Mouse (Mus musculus) kidney, postnatal 0 days (tissue): ENCODE measurements around the gene Cyp4a29. TPM values are rescaled to one million over a fixed set of nuclear protein-coding genes. Genes with fewer than 3 reads are reported as not detected.
"Not testable (repeated sequence)": the region's sequence is repeated elsewhere in the genome, so short reads cannot be mapped to it uniquely, and the experiment has no call there.

ENCODE experiments used
- ATAC-seq: fragments of 200-750 bp; cut with Nextera tagmentation; replicated peaks from 2 replicates; pipeline ENCODE4 v1.8.0; 2017; ENCODE audit warnings: low read depth, moderate number of reproducible peaks, moderate TSS enrichment, moderate library complexity; ENCODE audit not compliant: low FRiP score
- DNase-seq: peaks from one replicate; pipeline ENCODE4 v3.0.0-alpha.2; 2016; ENCODE audit warnings: low spot score
- H3K27ac ChIP-seq: fragments of 300-500 bp; sonication (generic); 2 replicates; pipeline ENCODE4 v1.5.1; 2014; ENCODE audit warnings: mild to moderate bottlenecking
- H3K27me3 ChIP-seq: fragments of 300-500 bp; sonication (generic); 2 replicates; pipeline ENCODE4 v1.6.1; 2014; ENCODE audit warnings: low read length, mixed read lengths; ENCODE audit not compliant: insufficient read depth
- H3K36me3 ChIP-seq: fragments of 300-500 bp; sonication (generic); 2 replicates; pipeline ENCODE4 v1.6.1; 2014; ENCODE audit warnings: low read length, mixed read lengths; ENCODE audit not compliant: insufficient read depth
- H3K4me1 ChIP-seq: fragments of 300-500 bp; sonication (generic); replicated peaks from 2 replicates; pipeline ENCODE4 v1.6.1; 2014; ENCODE audit warnings: antibody characterized with exemption, low read length, mixed read lengths; ENCODE audit not compliant: insufficient read depth
- H3K4me2 ChIP-seq: fragments of 300-500 bp; sonication (generic); 2 replicates; pipeline ENCODE4 v1.6.1; 2014; ENCODE audit warnings: mild to moderate bottlenecking, low read length, moderate library complexity, mixed read lengths
- H3K4me3 ChIP-seq: fragments of 300-500 bp; sonication (generic); replicated peaks from 2 replicates; pipeline ENCODE4 v1.5.1; 2014; ENCODE audit warnings: low read depth, low read length
- H3K9ac ChIP-seq: fragments of 300-500 bp; sonication (generic); 2 replicates; pipeline ENCODE4 v1.6.1; 2014; ENCODE audit warnings: low read depth, low read length
- H3K9me3 ChIP-seq: fragments of 300-500 bp; sonication (generic); replicated peaks from 2 replicates; pipeline ENCODE4 v1.6.1; 2016; ENCODE audit warnings: low read length, inconsistent platforms, mixed read lengths
- CTCF ChIP-seq: IDR thresholded peaks from 2 replicates; pipeline ENCODE4 v1.5.1; 2016; ENCODE audit warnings: antibody characterized with exemption, low read depth, mild to moderate bottlenecking, moderate library complexity
- WGBS: fragments of 180-500 bp; shearing (Covaris S2); extraction: QIAGEN DNeasy Blood & Tissue Kit; methylation state at CpG from one replicate; pipeline ENCODE4 v1.1.7; 2014; 5-methylcytosine and 5-hydroxymethylcytosine counted together
- polyA plus RNA-seq: library from polyadenylated mRNA; unstranded; fragments of >200 nt; fragmentation: Nextera tagmentation; extraction: Ambion mirVana; gene quantifications from 2 replicates; pipeline ENCODE4 v1.2.1, GENCODE M21; 2015

Gene Cyp4a29
- not detected in 2 replicates for polyA plus RNA-seq

GRCm38 (mm10) chr4:115241784-115242183 is at the start of gene Cyp4a29:
TSS of gene Cyp4a29 (plus strand) at chr4:115242084.
- no peak within 1 kb of the TSS for H3K27ac ChIP-seq
- no peaks in the 10 kb centered on the region for H3K9me3 ChIP-seq
- H3K4me3 ChIP-seq = no peak within 1 kb of the TSS
- TF ChIP-seq CTCF = no peak
- no peak within 1 kb of the TSS for H3K9ac ChIP-seq
- H3K36me3 ChIP-seq = no peaks in the 10 kb centered on the region
- no peak within 1 kb of the TSS for H3K4me2 ChIP-seq
- ATAC-seq = no peak
- H3K27me3 ChIP-seq = no peaks in the 10 kb centered on the region
- no peaks in the 10 kb centered on the region for H3K4me1 ChIP-seq
- DNase-seq = no peak
- 83% methylated on average over 3 of the region's 3 CpGs for WGBS

GRCm38 (mm10) chr4:115232901-115233300 is 9.0 kb upstream of the Cyp4a29 start:
- ATAC-seq = not testable (repeated sequence)
- WGBS = 86% methylated on average over 2 of the region's 2 CpGs

GRCm38 (mm10) chr4:115236462-115237096 is 5.3 kb upstream of the Cyp4a29 start:
- ATAC-seq = no peak
- Histone ChIP-seq H3K4me3 (no peak overlapping the region), H3K4me1 (no peaks in the 10 kb centered on the region), H3K36me3 (no peaks in the 10 kb centered on the region), H3K9ac (no peak overlapping the region), H3K27ac (no peak overlapping the region), H3K27me3 (no peaks in the 10 kb centered on the region), H3K9me3 (no peaks in the 10 kb centered on the region), H3K4me2 (no peak overlapping the region)
- DNase-seq = no peak
- TF ChIP-seq CTCF = no peak
- WGBS = 42% methylated on average over 1 of the region's 1 CpGs

More at GRCm38 (mm10) chr4:115232901-115233300, 9.0 kb upstream of the Cyp4a29 start:
- not testable (repeated sequence) for H3K9ac ChIP-seq, H3K27me3 ChIP-seq, H3K36me3 ChIP-seq, H3K4me2 ChIP-seq, H3K9me3 ChIP-seq, H3K4me1 ChIP-seq, DNase-seq, H3K27ac ChIP-seq, H3K4me3 ChIP-seq

GRCm38 (mm10) chr4:115264687-115265569 is 23.0 kb downstream of the Cyp4a29 start:
- DNase-seq, H3K36me3 ChIP-seq, ATAC-seq, H3K27ac ChIP-seq, H3K9ac ChIP-seq, H3K9me3 ChIP-seq, H3K4me2 ChIP-seq, H3K27me3 ChIP-seq, H3K4me3 ChIP-seq, H3K4me1 ChIP-seq: not testable (repeated sequence)
- WGBS = 82% methylated on average over 3 of the region's 4 CpGs

- not testable (repeated sequence) for ATAC-seq, H3K4me3 ChIP-seq
Observed at GRCm38 (mm10) chr4:115278215-115278982, 36.5 kb downstream of the Cyp4a29 start.

GRCm38 (mm10) chr4:115280342-115280741 is 38.5 kb downstream of the Cyp4a29 start:
- no peak for TF ChIP-seq CTCF
- no peak overlapping the region for H3K4me3 ChIP-seq
- ATAC-seq (no peak), DNase-seq (no peak)
- H3K27me3 ChIP-seq = no peaks in the 10 kb centered on the region
- H3K4me2 ChIP-seq = peak overlapping the region; percentile 56; the same call in 1 of the 2 replicates
- no peak overlapping the region for H3K9ac ChIP-seq
- H3K27ac ChIP-seq = no peak overlapping the region
- no peaks in the 10 kb centered on the region for H3K36me3 ChIP-seq
- H3K9me3 ChIP-seq = no peaks in the 10 kb centered on the region
- no peaks in the 10 kb centered on the region for H3K4me1 ChIP-seq

More at GRCm38 (mm10) chr4:115278215-115278982, 36.5 kb downstream of the Cyp4a29 start:
- 67% methylated on average over 2 of the region's 3 CpGs for WGBS
- H3K9me3 ChIP-seq, H3K36me3 ChIP-seq, H3K27me3 ChIP-seq, H3K4me1 ChIP-seq, H3K9ac ChIP-seq, DNase-seq, H3K27ac ChIP-seq, H3K4me2 ChIP-seq: not testable (repeated sequence)

GRCm38 (mm10) chr4:115280779-115281178 is 38.9 kb downstream of the Cyp4a29 start:
- WGBS = 15% methylated on average over 10 of the region's 10 CpGs
- not testable (repeated sequence) for DNase-seq
- H3K9ac ChIP-seq = 0 out of 2 replicates have a peak overlapping the region, but pooled peaks have one; percentile 35

More at GRCm38 (mm10) chr4:115280779-115281178, 38.9 kb downstream of the Cyp4a29 start:
- not testable (repeated sequence) for H3K9me3 ChIP-seq, H3K4me1 ChIP-seq, ATAC-seq, H3K36me3 ChIP-seq, H3K27me3 ChIP-seq, H3K27ac ChIP-seq
- Histone ChIP-seq H3K4me3 (peak overlapping the region; percentile 28), H3K4me2 (peak overlapping the region; percentile 56)
